18 mouse cellular contexts compared by ENCODE assay signal in the genomic region with DNA sequence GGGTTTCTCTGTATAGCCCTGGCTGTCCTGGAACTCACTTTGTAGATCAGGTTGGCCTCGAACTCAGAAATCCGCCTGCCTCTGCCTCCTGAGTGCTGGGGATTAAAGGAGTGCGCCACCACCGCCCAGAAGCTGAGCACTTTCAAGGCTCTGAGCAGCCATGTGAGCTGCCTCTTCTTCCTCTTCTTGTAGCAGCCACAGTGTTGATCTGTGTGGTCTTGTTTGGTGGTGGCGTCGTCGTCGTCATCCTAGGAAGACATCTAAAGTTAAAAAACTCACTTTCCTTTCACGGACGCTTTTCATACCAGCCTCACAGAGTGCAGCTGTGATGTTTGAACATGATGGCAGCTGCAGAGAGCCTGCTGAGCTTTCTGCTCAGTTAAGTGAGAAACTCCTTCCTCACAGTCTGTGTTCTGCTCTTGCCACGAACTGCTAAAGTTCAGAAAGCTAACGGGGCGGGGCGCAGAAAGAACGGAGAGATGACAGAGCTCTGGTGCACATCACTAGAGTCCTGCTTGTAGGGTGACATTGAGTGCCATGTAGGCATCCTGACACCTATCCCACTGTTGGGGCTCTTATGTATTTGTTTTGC. TPM values are rescaled to one million over a fixed set of nuclear protein-coding genes. Genes with fewer than 3 reads are reported as not detected.
A peak's percentile ranks its signal among the peaks of the same experiment; 100 is the strongest.
DNase-seq lines count a peak whose midpoint lies in the region; ATAC-seq lines count a peak whose summit lies in the region.
"Had no signal": no experiment of that assay in that cellular context is flagged by ENCODE, and none has a peak within 500 bp of the region (broad histone marks: within the 10 kb centered on the region; RNA-seq: fewer than 3 reads in every experiment).

No protein-coding gene starts in this region.

- DNase-seq in spleen, postnatal 36 days (ENCODE audit: low spot score in 2 of 2), result peak; percentile 65 to 67
- no peak for DNase-seq in spleen, adult 12 weeks (ENCODE audit: low spot score)
- peak; percentile 66 for DNase-seq in splenic B cell, adult 2 months (ENCODE audit: low read depth, low spot score)
- peak; percentile 75 for DNase-seq in thymus, postnatal 4 days
- no peak for DNase-seq in adrenal gland, postnatal 14 days
- no peak for DNase-seq in kidney, postnatal 36 days
- DNase-seq in left cerebral cortex, postnatal 4 days, result no peak
- DNase-seq: adrenal gland, postnatal 10 days; cerebellum, adult 9-11 months; gastrocnemius, postnatal 25 days; lung, adult 18-20 months; lung, postnatal 4 days; midbrain, embryonic 14.5 days had no signal

- intact Hi-C loops in left cerebral cortex, postnatal 4 days (cut with DNase I), result no loop called here

- ATAC-seq in hematopoietic stem cell, adult 5-6 weeks (replicated peaks in 1 of 2; ENCODE audit: insufficient read depth in 1 of 2, low FRiP score in 2 of 2, low TSS enrichment in 1 of 2, low read depth in 1 of 2, poor library complexity in 2 of 2, severe bottlenecking in 2 of 2), result peak; percentile 18 to 59; a peak in 3 of 4 replicates
- ATAC-seq: CD4-positive, CD25-positive, alpha-beta regulatory T cell, adult 4 months; hindbrain, embryonic 16.5 days; intestine, postnatal 0 days had no signal

- no peaks in the 10 kb centered on the region for H3K36me3 ChIP-seq in splenic B cell, adult 2 months (ENCODE audit: control insufficient read depth, insufficient read depth, low read length, poor library complexity, severe bottlenecking)
- H3K36me3 ChIP-seq: limb, embryonic 15.5 days had no signal

- no peaks in the 10 kb centered on the region for H3K27me3 ChIP-seq in splenic B cell, adult 2 months (ENCODE audit: control insufficient read depth, insufficient read depth, low read length, poor library complexity, severe bottlenecking)
- H3K27me3 ChIP-seq: limb, embryonic 15.5 days had no signal

RNA-seq across cellular contexts. Expression of gene Plcg2, which starts 34.4 kb away (rescaled TPM):
- 121 and 137 TPM in 2 replicates for total RNA-seq in hematopoietic stem cell, adult 5-6 weeks (2017)
- total RNA-seq in adrenal gland, postnatal 14 days (2021), result 3.4 and 8.0 TPM in 2 replicates
- total RNA-seq in left cerebral cortex, postnatal 4 days (2021), result 1 to 10 TPM; 1.4 to 1.5 TPM

Comparison
In these comparisons a context has a peak if more than half of its experiments do, and no peak if none do; other contexts are left out.
1. DNase-seq: peak in spleen, postnatal 36 days (2 of 2), splenic B cell, adult 2 months (single experiment) and thymus, postnatal 4 days (single experiment); none in spleen, adult 12 weeks (single experiment), adrenal gland, postnatal 14 days (single experiment), kidney, postnatal 36 days (0 of 2) and left cerebral cortex, postnatal 4 days (single experiment).
2. RNA of gene Plcg2, which starts 34.4 kb away (total RNA-seq): 121 to 137 TPM in hematopoietic stem cell, adult 5-6 weeks; 3.4 to 8.0 TPM in adrenal gland, postnatal 14 days and 1.4 to 1.5 TPM in left cerebral cortex, postnatal 4 days; every median in the first group is over 10 times any median in the second.